Mouse (Mus musculus) left cerebral cortex, postnatal 10 days (tissue): ENCODE data around the gene Ifitm10. TPM values are rescaled to one million over a fixed set of nuclear protein-coding genes. Genes with fewer than 3 reads are reported as not detected.
"Not testable (repeated sequence)": the region's sequence is repeated elsewhere in the genome, so short reads cannot be mapped to it uniquely, and the experiment has no call there.

Experiments used
- DNase-seq, 2 experiments: peaks; one replicate each; pipeline ENCODE4 v3.0.0; 2021 to 2022; ENCODE audit warnings: low spot score in 2 of 2, mixed read lengths in 1 of 2; ENCODE audit errors: extremely low spot score in 1 of 2
- intact Hi-C: fragments of 180-260 bp; cut with DNase I; formaldehyde crosslinking; loops from one replicate; pipeline ENCODE4 v1.15.1; 2025
- total RNA-seq, 2 experiments: library from RNA; stranded (reverse); gene quantifications; 2 replicates each; pipeline ENCODE4 v1.2.3; 2021

The Ifitm10 gene
- total RNA-seq, 2 experiments from 2014 or later = 15.3 to 15.8 TPM

- DNase-seq = peak in 1 of 2 experiments; percentile 54
- intact Hi-C loops = no loop called here
Observed at GRCm38 (mm10) chr7:142340269-142340970, 33.1 kb downstream of the Ifitm10 start.

GRCm38 (mm10) chr7:142335151-142335550 lies 38.4 kb downstream of the Ifitm10 start:
- peak in 1 of 2 experiments; percentile 63 for DNase-seq
- intact Hi-C loops = loop anchor here (2.0 kb wide), 1 partner anchor 100 kb away; the partner anchor contains the start of gene Syt8

- intact Hi-C loops = loop anchor here (1.0 to 5.0 kb wide), 3 partner anchors 101 to 343 kb away; partner anchors contain the start of gene Syt8
- DNase-seq = peak; percentile 85 to 90
Observed at GRCm38 (mm10) chr7:142334246-142334645, 39.3 kb downstream of the Ifitm10 start.

- intact Hi-C loops = loop anchor here (5.0 kb wide), 1 partner anchor 345 kb away; no protein-coding TSS in a partner anchor
- not testable (repeated sequence) for DNase-seq
Observed at GRCm38 (mm10) chr7:142332741-142333140, 40.8 kb downstream of the Ifitm10 start.

- intact Hi-C loops = loop anchor here (5.0 kb wide), 1 partner anchor 346 kb away; no protein-coding TSS in a partner anchor
- DNase-seq = no peak
Observed at GRCm38 (mm10) chr7:142331281-142331680, 42.3 kb downstream of the Ifitm10 start.

- intact Hi-C loops = loop anchor here (5.0 kb wide), 1 partner anchor 347 kb away; no protein-coding TSS in a partner anchor
- peak in 1 of 2 experiments; percentile 73 for DNase-seq
Observed at GRCm38 (mm10) chr7:142330271-142330724, 43.3 kb downstream of the Ifitm10 start.

- intact Hi-C loops = no loop called here
Observed at GRCm38 (mm10) chr7:142328507-142328906, 45.0 kb downstream of the Ifitm10 start.

GRCm38 (mm10) chr7:142326714-142327445 lies 46.7 kb downstream of the Ifitm10 start:
- intact Hi-C loops = no loop called here
- DNase-seq = no peak

More at GRCm38 (mm10) chr7:142328507-142328906, 45.0 kb downstream of the Ifitm10 start:
- no peak for DNase-seq

- no peak for DNase-seq
- intact Hi-C loops = no loop called here
Observed at GRCm38 (mm10) chr7:142323396-142324117, 50.0 kb downstream of the Ifitm10 start.

GRCm38 (mm10) chr7:142322641-142323040 lies 50.9 kb downstream of the Ifitm10 start:
- intact Hi-C loops = no loop called here

GRCm38 (mm10) chr7:142321637-142322306 lies 51.8 kb downstream of the Ifitm10 start:
- intact Hi-C loops, DNase-seq: not testable (repeated sequence)

More at GRCm38 (mm10) chr7:142322641-142323040, 50.9 kb downstream of the Ifitm10 start:
- no peak for DNase-seq

- no peak for DNase-seq
- intact Hi-C loops = no loop called here
Observed at GRCm38 (mm10) chr7:142320906-142321305, 52.6 kb downstream of the Ifitm10 start.

GRCm38 (mm10) chr7:142319124-142319523 lies 54.4 kb downstream of the Ifitm10 start:
- no peak for DNase-seq
- intact Hi-C loops = loop anchor here (5.0 kb wide), 1 partner anchor 358 kb away; no protein-coding TSS in a partner anchor

- intact Hi-C loops = loop anchor here (5.0 kb wide), 1 partner anchor 360 kb away; no protein-coding TSS in a partner anchor
- DNase-seq = no peak
Observed at GRCm38 (mm10) chr7:142317216-142317615, 56.3 kb downstream of the Ifitm10 start.

GRCm38 (mm10) chr7:142316558-142316957 lies 57.0 kb downstream of the Ifitm10 start:
- peak in 1 of 2 experiments; percentile 23 for DNase-seq
- intact Hi-C loops = loop anchor here (5.0 kb wide), 1 partner anchor 361 kb away; no protein-coding TSS in a partner anchor

- intact Hi-C loops = loop anchor here (5.0 kb wide), 2 partner anchors 348 to 363 kb away; no protein-coding TSS in a partner anchor
- DNase-seq = no peak
Observed at GRCm38 (mm10) chr7:142314600-142315285, 58.8 kb downstream of the Ifitm10 start.

GRCm38 (mm10) chr7:142303929-142304328 lies 69.6 kb downstream of the Ifitm10 start:
- intact Hi-C loops, DNase-seq: not testable (repeated sequence)
